11 mouse cellular contexts compared by ENCODE assay signal in the genomic region with DNA sequence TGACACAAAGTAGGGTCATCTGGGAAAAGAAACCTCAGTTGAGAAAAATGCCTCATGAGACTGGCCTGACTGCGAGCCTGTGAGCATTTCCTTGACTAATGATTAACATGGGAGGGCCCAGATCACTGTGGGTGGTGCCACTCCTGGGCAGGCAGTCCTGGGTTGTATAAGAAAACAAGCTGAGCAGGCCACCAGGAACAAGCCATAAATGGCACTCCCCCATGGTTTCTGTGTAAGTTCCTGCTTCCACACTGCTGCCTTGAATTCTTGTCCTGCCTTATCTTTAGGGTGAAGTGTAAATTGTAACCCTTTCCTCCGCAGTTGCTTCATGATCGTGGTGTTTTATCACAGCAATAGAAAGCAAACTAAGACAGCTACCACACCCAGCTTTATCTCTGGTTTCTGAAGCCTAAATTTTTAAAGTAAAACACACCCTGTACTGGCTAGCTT. TPM values are rescaled to one million over a fixed set of nuclear protein-coding genes. Genes with fewer than 3 reads are reported as not detected.
DNase-seq lines count a peak whose midpoint lies in the region; ATAC-seq lines count a peak whose summit lies in the region.
"Had no signal": no experiment of that assay in that cellular context is flagged by ENCODE, and none has a peak within 500 bp of the region (broad histone marks: within the 10 kb centered on the region; RNA-seq: fewer than 3 reads in every experiment).

No protein-coding gene starts in this region.

- H3K4me3 ChIP-seq in heart, embryonic 11.5 days (ENCODE audit: low read depth, low read length): no peak overlapping the region
- no peak overlapping the region for H3K4me3 ChIP-seq in intestine, embryonic 15.5 days (replicated peaks)
- H3K4me3 ChIP-seq in liver, embryonic 13.5 days (replicated peaks): peak overlapping the region; percentile 41
- H3K4me3 ChIP-seq: forebrain, embryonic 15.5 days; hindbrain, embryonic 15.5 days; midbrain, embryonic 12.5 days had no signal

- H3K27ac ChIP-seq in heart, embryonic 11.5 days (ENCODE audit: low read depth, low read length): peak overlapping the region; percentile 63
- peak overlapping the region; percentile 90 for H3K27ac ChIP-seq in intestine, embryonic 15.5 days
- peak overlapping the region; percentile 100 for H3K27ac ChIP-seq in liver, embryonic 13.5 days
- H3K27ac ChIP-seq: forebrain, embryonic 15.5 days; hindbrain, embryonic 15.5 days; midbrain, embryonic 12.5 days had no signal

- no peak for DNase-seq in heart, adult 9 months (ENCODE audit: low spot score in 2 of 2)
- peak; percentile 73 for DNase-seq in liver, embryonic 13.5 days
- peak; percentile 14 to 50 for DNase-seq in spleen, postnatal 36 days (ENCODE audit: low spot score in 2 of 2)
- no peak for DNase-seq in frontal cortex, postnatal 10 days (ENCODE audit: low spot score in 2 of 2)
- DNase-seq in MN1 (ENCODE audit: low spot score): no peak
- DNase-seq in cerebellum, adult 9-11 months: no peak

- no peak overlapping the region for H3K9ac ChIP-seq in heart, embryonic 11.5 days (ENCODE audit: low read depth, low read length)
- no peak overlapping the region for H3K9ac ChIP-seq in intestine, embryonic 15.5 days
- H3K9ac ChIP-seq in liver, embryonic 13.5 days: peak overlapping the region; percentile 71
- H3K9ac ChIP-seq: forebrain, embryonic 15.5 days; hindbrain, embryonic 15.5 days; midbrain, embryonic 12.5 days had no signal

- ATAC-seq in heart, embryonic 11.5 days (replicated peaks; ENCODE audit: insufficient number of reproducible peaks, low FRiP score, low TSS enrichment): no peak
- ATAC-seq in intestine, embryonic 15.5 days: peak; percentile 88
- ATAC-seq in liver, embryonic 13.5 days (ENCODE audit: low read depth): peak; percentile 75
- ATAC-seq: forebrain, embryonic 15.5 days had no signal

- WGBS in heart, embryonic 11.5 days (ENCODE audit: insufficient replicate concordance): 8% methylated on average over 3 of the region's 3 CpGs
- WGBS in intestine, embryonic 15.5 days: 19% methylated on average over 3 of the region's 3 CpGs
- WGBS in liver, embryonic 13.5 days (ENCODE audit: insufficient replicate concordance): 1% methylated on average over 3 of the region's 3 CpGs

- no peaks in the 10 kb centered on the region for H3K36me3 ChIP-seq in heart, embryonic 11.5 days (ENCODE audit: control insufficient read depth, insufficient read depth, low read length)
- no peaks in the 10 kb centered on the region for H3K36me3 ChIP-seq in intestine, embryonic 15.5 days
- H3K36me3 ChIP-seq in liver, embryonic 13.5 days: no peaks in the 10 kb centered on the region
- H3K36me3 ChIP-seq: forebrain, embryonic 15.5 days; hindbrain, embryonic 15.5 days; midbrain, embryonic 12.5 days had no signal

- no peaks in the 10 kb centered on the region for H3K9me3 ChIP-seq in heart, embryonic 11.5 days (replicated peaks; ENCODE audit: control insufficient read depth, low read length)
- H3K9me3 ChIP-seq in intestine, embryonic 15.5 days: no peaks in the 10 kb centered on the region
- no peaks in the 10 kb centered on the region for H3K9me3 ChIP-seq in liver, embryonic 13.5 days (replicated peaks)
- H3K9me3 ChIP-seq: forebrain, embryonic 15.5 days; hindbrain, embryonic 15.5 days; midbrain, embryonic 12.5 days had no signal

- peak overlapping the region; percentile 22 for H3K4me2 ChIP-seq in heart, embryonic 11.5 days
- 0 out of 2 replicates have a peak overlapping the region, but pooled peaks have one; percentile 24 for H3K4me2 ChIP-seq in intestine, embryonic 15.5 days (replicated peaks)
- H3K4me2 ChIP-seq in liver, embryonic 13.5 days: peak overlapping the region; percentile 69
- H3K4me2 ChIP-seq: forebrain, embryonic 15.5 days; hindbrain, embryonic 15.5 days; midbrain, embryonic 12.5 days had no signal

- H3K27me3 ChIP-seq in heart, embryonic 11.5 days (ENCODE audit: control insufficient read depth, insufficient read depth, low read length): no peaks in the 10 kb centered on the region
- no peaks in the 10 kb centered on the region for H3K27me3 ChIP-seq in intestine, embryonic 15.5 days (replicated peaks)
- H3K27me3 ChIP-seq in liver, embryonic 13.5 days: no peaks in the 10 kb centered on the region
- H3K27me3 ChIP-seq: forebrain, embryonic 15.5 days; hindbrain, embryonic 15.5 days had no signal

- H3K4me1 ChIP-seq in heart, embryonic 11.5 days (ENCODE audit: control insufficient read depth, insufficient read depth, low read length): peaks cover 4% of the 10 kb centered on the region; the same call in 1 of the 2 replicates
- no peaks in the 10 kb centered on the region for H3K4me1 ChIP-seq in intestine, embryonic 15.5 days (replicated peaks)
- H3K4me1 ChIP-seq in liver, embryonic 13.5 days (replicated peaks): peaks cover 63% of the 10 kb centered on the region

RNA-seq across cellular contexts. Expression of gene Myo1d, which starts 4.5 kb away (rescaled TPM):
- 10.8 and 11.1 TPM in 2 replicates for polyA plus RNA-seq in heart, embryonic 11.5 days (2014; fragmentation: Nextera tagmentation; extraction: Ambion mirVana)
- polyA plus RNA-seq in intestine, embryonic 15.5 days (2015; fragmentation: Nextera tagmentation; extraction: Ambion mirVana): 68.2 and 72.3 TPM in 2 replicates
- polyA plus RNA-seq in liver, embryonic 13.5 days (2015; fragmentation: Nextera tagmentation; extraction: Ambion mirVana): 5.2 and 6.3 TPM in 2 replicates

RNA-seq across cellular contexts. Expression of gene Tmem98, which starts 25.7 kb away (rescaled TPM):
- polyA plus RNA-seq in heart, embryonic 11.5 days (2014; fragmentation: Nextera tagmentation; extraction: Ambion mirVana): 113 and 116 TPM in 2 replicates
- polyA plus RNA-seq in intestine, embryonic 15.5 days (2015; fragmentation: Nextera tagmentation; extraction: Ambion mirVana): 214 and 215 TPM in 2 replicates
- 11.7 and 12.6 TPM in 2 replicates for polyA plus RNA-seq in liver, embryonic 13.5 days (2015; fragmentation: Nextera tagmentation; extraction: Ambion mirVana)

Comparison
In these comparisons a context has a peak if more than half of its experiments do, and no peak if none do; other contexts are left out.
1. DNase-seq: peak in liver, embryonic 13.5 days (single experiment) and spleen, postnatal 36 days (2 of 2); none in heart, adult 9 months (0 of 2), frontal cortex, postnatal 10 days (0 of 2), MN1 (single experiment) and cerebellum, adult 9-11 months (single experiment).
2. Peak in every context shown above with its lines, with median percentiles within 50 percentile points of each other: H3K27ac ChIP-seq and H3K4me2 ChIP-seq.